Mouse (Mus musculus) fibroblast of lung, adult 2 months (primary cell): Measurements from ENCODE around the gene Srgap2.
"Not testable (repeated sequence)": the region's sequence is repeated elsewhere in the genome, so short reads cannot be mapped to it uniquely, and the experiment has no call there.

Experiments
- DNase-seq: peaks from one replicate; pipeline ENCODE4 v3.0.0-alpha.2; 2011; ENCODE audit warnings: low read depth

Gene Srgap2

DNA sequence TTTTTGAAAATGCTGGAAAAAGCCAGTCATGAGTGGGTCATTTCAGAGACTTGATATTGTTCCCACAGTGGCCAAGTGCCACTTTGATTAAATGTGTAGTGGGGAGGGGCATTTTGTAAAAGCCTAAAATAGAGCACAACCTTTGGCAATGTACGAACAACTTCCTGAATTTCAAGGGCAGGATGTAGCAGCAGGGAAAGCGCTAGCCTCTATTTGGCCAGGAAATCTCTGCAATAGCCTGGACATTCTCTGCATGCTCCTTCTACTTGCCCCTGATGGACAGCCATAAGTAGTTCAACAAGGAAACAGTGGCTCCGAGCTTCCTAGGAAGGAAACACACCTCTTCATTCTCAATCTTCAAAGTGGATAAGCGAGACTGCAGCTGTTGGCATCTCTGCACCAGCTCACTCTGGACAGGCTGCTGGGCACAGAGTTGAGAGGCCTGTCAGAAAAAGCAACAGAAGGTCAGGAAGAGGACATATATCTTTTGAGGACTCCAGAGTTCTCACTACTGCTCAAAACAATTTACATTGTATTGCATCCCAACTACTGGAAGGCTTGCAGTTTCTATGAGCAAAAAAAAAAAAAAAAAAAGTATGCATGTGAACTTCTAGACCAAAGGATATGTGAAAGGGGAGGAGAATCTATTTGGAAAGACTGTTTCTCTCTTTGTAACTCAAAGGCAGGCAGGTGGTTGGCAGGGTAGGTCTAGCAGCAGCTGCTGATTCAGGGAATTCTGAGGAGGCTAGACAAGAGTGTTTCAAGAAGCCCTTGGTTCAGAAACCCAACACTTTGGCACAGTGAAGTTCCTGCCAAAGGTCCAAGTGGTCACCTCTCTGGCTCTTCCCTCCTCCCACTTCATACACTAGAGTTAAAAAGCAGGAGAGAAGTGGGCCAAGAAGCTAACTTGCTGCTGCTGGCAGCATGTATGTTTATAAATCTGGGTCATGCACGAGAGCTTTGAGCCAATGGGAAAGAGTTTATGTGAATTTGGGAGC, 181.4 kb downstream of the Srgap2 start:
- no peak for DNase-seq

DNA sequence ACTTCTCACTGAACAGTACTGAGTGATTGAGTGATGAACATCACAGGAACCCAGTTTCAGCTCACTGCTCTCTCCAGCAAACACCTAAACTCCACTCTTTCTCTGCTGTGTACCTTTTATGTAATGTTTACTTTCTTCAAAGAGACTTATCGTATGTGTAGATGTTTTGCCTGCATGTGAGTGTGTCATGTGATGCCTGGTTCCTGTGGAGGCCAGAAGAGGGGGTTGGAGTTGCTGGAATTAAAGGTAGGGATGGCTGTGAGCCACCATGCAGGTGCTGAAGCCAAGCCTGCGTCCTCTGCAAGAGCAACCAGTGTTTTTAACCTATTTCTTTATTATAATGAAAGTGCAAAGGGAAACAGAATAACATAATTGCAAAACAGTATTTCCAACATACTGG, 182.5 kb downstream of the Srgap2 start:
- no peak for DNase-seq

- no peak for DNase-seq
These were observed 191.1 kb downstream of the Srgap2 start for GRCm38 (mm10) chr1:131336017-131336416.

- DNase-seq = no peak
These were observed 191.5 kb downstream of the Srgap2 start for GRCm38 (mm10) chr1:131335604-131336003.

GRCm38 (mm10) chr1:131331180-131331579, 196.0 kb downstream of the Srgap2 start:
- DNase-seq = no peak

- DNase-seq = not testable (repeated sequence)
These were observed 198.1 kb downstream of the Srgap2 start for GRCm38 (mm10) chr1:131329093-131329492.

- no peak for DNase-seq
These were observed 200.0 kb downstream of the Srgap2 start for GRCm38 (mm10) chr1:131327167-131327566.

DNA sequence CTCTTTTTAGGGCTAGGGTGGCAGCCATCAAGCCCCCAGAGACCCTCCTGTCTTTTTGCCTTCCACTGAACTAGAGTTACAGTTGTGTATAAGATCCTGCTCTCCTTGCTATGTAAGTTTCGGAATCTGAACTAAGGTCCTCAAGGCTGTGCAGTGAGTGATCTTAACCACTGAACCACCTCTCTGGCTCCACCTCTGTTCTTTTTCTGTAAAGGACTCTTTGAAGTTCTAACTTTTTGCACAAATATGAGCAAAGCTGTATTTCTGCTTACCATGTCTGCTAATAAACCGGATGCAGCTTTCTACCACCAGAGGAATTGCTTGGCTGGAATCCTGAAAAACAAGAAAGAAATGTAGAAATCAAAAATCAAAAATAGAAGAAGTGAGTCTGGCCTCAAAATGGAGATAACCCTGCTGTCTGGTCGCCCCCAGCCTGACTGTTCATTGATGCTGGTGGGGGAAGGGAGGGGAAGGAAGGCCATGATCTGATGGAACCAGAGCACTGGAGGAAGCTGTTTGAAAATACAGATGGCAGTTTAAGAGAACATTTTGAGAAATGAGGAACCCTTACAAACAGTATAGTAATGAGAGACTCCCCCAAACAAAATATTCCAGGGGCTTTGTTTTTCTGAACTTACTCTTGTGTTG, 202.2 kb downstream of the Srgap2 start:
- DNase-seq = no peak

GRCm38 (mm10) chr1:131319598-131320330, 207.4 kb downstream of the Srgap2 start:
- no peak for DNase-seq

DNA sequence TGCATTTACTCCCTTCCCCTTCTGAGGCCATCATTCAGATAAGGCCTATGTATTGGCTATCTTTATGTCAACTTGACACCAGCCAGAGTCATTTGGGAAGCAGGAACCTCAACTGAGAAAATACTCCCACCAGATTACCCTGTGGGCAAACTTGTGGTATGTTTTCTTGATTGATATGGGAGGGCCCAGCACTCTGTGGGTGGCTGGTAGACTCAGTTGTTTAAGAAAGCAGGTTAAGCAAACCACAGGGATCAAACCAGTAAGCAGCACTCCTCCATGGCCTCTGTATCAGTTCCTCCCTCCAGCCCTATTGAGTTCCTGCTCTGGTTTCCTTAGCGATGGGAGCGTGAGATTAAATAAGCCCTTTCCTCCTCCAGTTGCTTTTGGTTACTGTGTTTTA, 208.8 kb downstream of the Srgap2 start:
- no peak for DNase-seq

DNA sequence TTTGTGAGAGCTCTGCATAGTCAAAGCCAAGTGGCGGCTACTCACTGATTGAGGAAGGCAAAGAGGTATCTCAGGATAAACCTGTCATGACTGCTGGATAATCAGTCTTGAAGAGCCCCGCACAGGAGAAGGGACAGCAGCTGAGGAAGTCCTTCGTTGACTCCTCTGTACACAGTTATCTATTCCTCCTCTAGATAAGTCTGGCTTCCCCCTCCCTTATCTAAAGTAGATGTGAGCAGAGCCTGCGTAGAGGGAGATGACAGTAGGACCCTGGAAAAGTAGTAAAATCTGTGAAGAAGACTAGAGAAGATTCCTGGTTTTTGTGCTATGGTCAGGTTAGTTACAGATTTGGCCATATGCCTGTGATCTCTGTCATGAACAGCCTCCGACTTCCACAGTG, 209.5 kb downstream of the Srgap2 start:
- no peak for DNase-seq

- no peak for DNase-seq
These were observed 215.9 kb downstream of the Srgap2 start for GRCm38 (mm10) chr1:131311284-131311683.

GRCm38 (mm10) chr1:131310237-131310818, 216.8 kb downstream of the Srgap2 start:
- DNase-seq = no peak

GRCm38 (mm10) chr1:131300750-131301149, 226.4 kb downstream of the Srgap2 start:
- no peak for DNase-seq

DNA sequence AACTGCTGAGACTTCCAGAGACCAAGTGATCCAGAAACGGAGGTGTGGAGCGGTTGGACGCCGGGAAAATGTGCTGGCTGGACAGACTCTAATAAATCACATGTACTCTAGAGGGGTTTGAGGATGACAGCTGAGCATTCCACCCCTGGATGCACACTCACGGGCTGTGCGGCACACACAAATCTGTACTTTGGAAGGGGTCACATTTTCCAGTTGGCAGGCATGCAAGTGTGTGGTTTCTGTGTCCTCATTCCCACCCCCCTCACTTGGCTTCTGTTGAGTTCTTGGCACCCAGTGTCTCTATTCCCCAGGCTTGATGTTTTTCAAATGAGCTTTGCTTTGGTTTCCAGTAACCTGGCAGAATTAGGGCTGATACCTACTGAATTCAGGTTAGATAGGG, 227.4 kb downstream of the Srgap2 start:
- peak; percentile 46 for DNase-seq

GRCm38 (mm10) chr1:131299240-131299639, 227.9 kb downstream of the Srgap2 start:
- DNase-seq = no peak

DNA sequence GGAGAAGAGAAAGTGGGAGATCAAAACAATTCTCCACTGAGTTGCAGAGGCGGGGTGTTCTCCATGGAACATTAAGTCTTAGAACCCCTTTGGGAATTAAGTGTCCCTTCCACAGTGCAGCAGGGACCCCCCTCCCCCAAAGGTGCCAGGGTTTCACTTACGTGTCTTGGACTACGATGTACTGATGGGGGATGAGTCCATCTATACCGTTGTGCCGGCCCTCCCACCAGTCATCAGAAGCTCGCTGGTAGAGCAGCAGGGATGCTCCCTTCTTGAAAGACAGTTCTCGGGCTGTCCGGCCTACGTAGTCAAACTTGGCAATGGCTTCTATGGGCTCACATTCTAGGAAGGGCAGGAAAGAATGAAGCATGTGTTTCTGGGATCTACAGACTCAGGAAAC, 229.0 kb downstream of the Srgap2 start:
- DNase-seq = no peak

- DNase-seq = no peak
These were observed 230.4 kb downstream of the Srgap2 start for GRCm38 (mm10) chr1:131296726-131297125.

GRCm38 (mm10) chr1:131295200-131295599, 232.0 kb downstream of the Srgap2 start:
- no peak for DNase-seq

GRCm38 (mm10) chr1:131293922-131294250, 233.3 kb downstream of the Srgap2 start:
- peak; percentile 31 for DNase-seq

DNA sequence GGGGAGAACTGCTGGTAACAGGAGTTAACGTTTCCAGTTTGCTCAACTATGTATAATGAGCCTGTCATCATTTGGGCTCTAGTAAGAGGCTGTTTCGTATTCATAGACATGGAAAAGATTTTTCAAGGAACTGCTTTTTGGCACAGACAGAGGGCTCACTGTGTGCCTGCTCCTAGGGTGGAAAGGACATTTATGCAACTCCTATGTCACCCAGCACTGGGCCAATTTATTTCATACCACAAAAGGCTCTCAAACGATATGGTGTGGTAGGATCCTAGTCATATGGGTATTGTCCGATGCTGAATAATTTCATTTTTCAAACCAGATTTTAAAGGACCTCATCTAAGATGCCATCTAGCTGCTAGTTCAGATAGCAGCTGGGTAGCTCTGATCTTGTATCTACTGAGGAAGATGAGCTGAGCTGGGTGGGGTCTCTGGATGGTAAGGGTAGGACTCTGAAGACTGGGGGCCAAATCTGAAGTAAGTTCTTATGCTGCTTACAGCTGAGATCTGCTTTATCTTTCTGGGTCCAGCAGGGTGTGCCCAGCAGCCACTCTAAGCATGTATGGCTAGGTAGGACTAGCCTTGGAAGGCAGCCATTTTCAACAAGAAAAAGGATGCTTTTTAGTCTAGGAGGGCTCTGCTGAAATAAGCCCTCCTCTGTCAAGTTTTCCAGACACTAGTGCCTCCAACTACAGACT, 233.8 kb downstream of the Srgap2 start:
- no peak for DNase-seq

DNA sequence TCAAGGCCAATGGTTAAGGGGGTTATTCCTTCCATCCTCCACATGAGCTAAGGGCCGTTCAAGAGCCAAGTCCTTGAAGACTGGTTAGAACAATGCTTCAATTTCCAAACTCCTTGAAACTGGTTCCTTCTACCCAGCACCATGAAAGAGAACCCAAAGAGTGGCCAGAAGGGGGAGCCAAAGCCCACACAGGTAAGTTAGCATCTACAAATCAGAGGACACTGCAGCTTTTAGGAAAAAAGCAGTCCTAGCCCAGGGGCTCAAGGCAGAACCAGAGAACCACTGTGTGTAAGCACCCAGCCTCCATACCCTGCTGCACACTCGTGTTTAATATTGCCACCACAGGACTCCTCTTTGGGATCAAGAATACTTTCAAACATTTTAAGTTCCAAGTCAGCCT, 236.5 kb downstream of the Srgap2 start:
- peak; percentile 28 for DNase-seq
